Mouse (Mus musculus): ENCODE measurements around the gene Agap3. TPM values are rescaled to one million over a fixed set of nuclear protein-coding genes. Genes with fewer than 3 reads are reported as not detected.

The Agap3 gene
- polyA plus RNA-seq, 1 experiment from 2014 or later, result 45.1 TPM

- peak; percentile 91 for DNase-seq (ENCODE audit: low spot score)
- H3K4me3 ChIP-seq (ENCODE audit: low read depth, low read length), result peak overlapping the region; percentile 91
- H3K27me3 ChIP-seq (ENCODE audit: control insufficient read depth, insufficient read depth, low read length), result no peaks in the 10 kb centered on the region
- H3K4me1 ChIP-seq (ENCODE audit: control insufficient read depth, insufficient read depth, low read length), result peaks cover 9% of the 10 kb centered on the region
- H3K4me2 ChIP-seq (ENCODE audit: low read depth, low read length), result peak overlapping the region; percentile 99
- 5% methylated on average over 35 of the region's 66 CpGs for WGBS
- peak; percentile 79 for ATAC-seq (replicated peaks; ENCODE audit: insufficient number of reproducible peaks, low FRiP score, low TSS enrichment, low read depth)
- H3K9me3 ChIP-seq (replicated peaks; ENCODE audit: control insufficient read depth, low read length), result no peaks in the 10 kb centered on the region
- H3K36me3 ChIP-seq (replicated peaks; ENCODE audit: control insufficient read depth, insufficient read depth, low read depth, low read length), result no peaks in the 10 kb centered on the region
- peak overlapping the region; percentile 93 for H3K27ac ChIP-seq (replicated peaks; ENCODE audit: low read depth, low read length)
- peak overlapping the region; percentile 96 for H3K9ac ChIP-seq (replicated peaks; ENCODE audit: low read length)
Observed at GRCm38 (mm10) chr5:24451264-24452029, 530 bp upstream of the Agap3 start.

GRCm38 (mm10) chr5:24452691-24453233 lies 785 bp downstream of the Agap3 start:
- peak overlapping the region; percentile 93 for H3K27ac ChIP-seq (replicated peaks; ENCODE audit: low read depth, low read length)
- peak; percentile 30 for DNase-seq (ENCODE audit: low spot score)
- H3K4me1 ChIP-seq (ENCODE audit: control insufficient read depth, insufficient read depth, low read length), result peaks cover 9% of the 10 kb centered on the region
- H3K9me3 ChIP-seq (replicated peaks; ENCODE audit: control insufficient read depth, low read length), result no peaks in the 10 kb centered on the region
- no peak for ATAC-seq (replicated peaks; ENCODE audit: insufficient number of reproducible peaks, low FRiP score, low TSS enrichment, low read depth)
- peak overlapping the region; percentile 91 for H3K4me3 ChIP-seq (ENCODE audit: low read depth, low read length)
- under 1% methylated on average over 29 of the region's 29 CpGs for WGBS
- H3K36me3 ChIP-seq (replicated peaks; ENCODE audit: control insufficient read depth, insufficient read depth, low read depth, low read length), result no peaks in the 10 kb centered on the region; the same call in 1 of the 2 replicates
- no peaks in the 10 kb centered on the region for H3K27me3 ChIP-seq (ENCODE audit: control insufficient read depth, insufficient read depth, low read length)
- H3K9ac ChIP-seq (replicated peaks; ENCODE audit: low read length), result peak overlapping the region; percentile 96
- H3K4me2 ChIP-seq (ENCODE audit: low read depth, low read length), result peak overlapping the region; percentile 99

- DNase-seq (ENCODE audit: low spot score) (no peak), ATAC-seq (replicated peaks; ENCODE audit: insufficient number of reproducible peaks, low FRiP score, low TSS enrichment, low read depth) (no peak)
- H3K27me3 ChIP-seq (ENCODE audit: control insufficient read depth, insufficient read depth, low read length), result no peaks in the 10 kb centered on the region
- peaks cover 9% of the 10 kb centered on the region for H3K4me1 ChIP-seq (ENCODE audit: control insufficient read depth, insufficient read depth, low read length)
- H3K36me3 ChIP-seq (replicated peaks; ENCODE audit: control insufficient read depth, insufficient read depth, low read depth, low read length), result no peaks in the 10 kb centered on the region; the same call in 1 of the 2 replicates
- no peaks in the 10 kb centered on the region for H3K9me3 ChIP-seq (replicated peaks; ENCODE audit: control insufficient read depth, low read length)
- H3K4me2 ChIP-seq (ENCODE audit: low read depth, low read length), result peak overlapping the region; percentile 99
- 0 out of 2 replicates have a peak overlapping the region, but pooled peaks have one; percentile 28 for H3K27ac ChIP-seq (replicated peaks; ENCODE audit: low read depth, low read length)
- WGBS, result 10% methylated on average over 5 of the region's 5 CpGs
- H3K4me3 ChIP-seq (ENCODE audit: low read depth, low read length), result peak overlapping the region; percentile 91
- H3K9ac ChIP-seq (replicated peaks; ENCODE audit: low read length), result peak overlapping the region; percentile 96
Observed at GRCm38 (mm10) chr5:24453283-24453984, 1.5 kb downstream of the Agap3 start.

- H3K27ac ChIP-seq (replicated peaks; ENCODE audit: low read depth, low read length), result no peak overlapping the region
- DNase-seq (ENCODE audit: low spot score) (no peak), ATAC-seq (replicated peaks; ENCODE audit: insufficient number of reproducible peaks, low FRiP score, low TSS enrichment, low read depth) (no peak)
- WGBS, result 28% methylated on average over 2 of the region's 2 CpGs
- H3K9me3 ChIP-seq (replicated peaks; ENCODE audit: control insufficient read depth, low read length), result no peaks in the 10 kb centered on the region
- no peaks in the 10 kb centered on the region; the same call in 1 of the 2 replicates for H3K36me3 ChIP-seq (replicated peaks; ENCODE audit: control insufficient read depth, insufficient read depth, low read depth, low read length)
- peak overlapping the region; percentile 99 for H3K4me2 ChIP-seq (ENCODE audit: low read depth, low read length)
- no peaks in the 10 kb centered on the region for H3K27me3 ChIP-seq (ENCODE audit: control insufficient read depth, insufficient read depth, low read length)
- H3K4me3 ChIP-seq (ENCODE audit: low read depth, low read length), result 0 out of 2 replicates have a peak overlapping the region, but pooled peaks have one; percentile 12
- H3K9ac ChIP-seq (replicated peaks; ENCODE audit: low read length), result peak overlapping the region; percentile 96; the same call in 1 of the 2 replicates
- peaks cover 9% of the 10 kb centered on the region for H3K4me1 ChIP-seq (ENCODE audit: control insufficient read depth, insufficient read depth, low read length)
Observed at GRCm38 (mm10) chr5:24453985-24454303, 2.0 kb downstream of the Agap3 start.

GRCm38 (mm10) chr5:24455076-24455475 lies 3.1 kb downstream of the Agap3 start:
- DNase-seq (ENCODE audit: low spot score), result no peak
- H3K9me3 ChIP-seq (replicated peaks; ENCODE audit: control insufficient read depth, low read length), result no peaks in the 10 kb centered on the region
- 56% methylated on average over 3 of the region's 3 CpGs for WGBS
- peaks cover 9% of the 10 kb centered on the region for H3K4me1 ChIP-seq (ENCODE audit: control insufficient read depth, insufficient read depth, low read length)
- H3K4me2 ChIP-seq (ENCODE audit: low read depth, low read length), result peak overlapping the region; percentile 2; the same call in 1 of the 2 replicates
- H3K4me3 ChIP-seq (ENCODE audit: low read depth, low read length), result no peak overlapping the region; the same call in 1 of the 2 replicates
- no peak for ATAC-seq (replicated peaks; ENCODE audit: insufficient number of reproducible peaks, low FRiP score, low TSS enrichment, low read depth)
- H3K36me3 ChIP-seq (replicated peaks; ENCODE audit: control insufficient read depth, insufficient read depth, low read depth, low read length), result no peaks in the 10 kb centered on the region; the same call in 1 of the 2 replicates
- H3K27me3 ChIP-seq (ENCODE audit: control insufficient read depth, insufficient read depth, low read length), result no peaks in the 10 kb centered on the region
- no peak overlapping the region for H3K9ac ChIP-seq (replicated peaks; ENCODE audit: low read length)
- no peak overlapping the region for H3K27ac ChIP-seq (replicated peaks; ENCODE audit: low read depth, low read length)

GRCm38 (mm10) chr5:24455613-24456012 lies 3.6 kb downstream of the Agap3 start:
- H3K36me3 ChIP-seq (replicated peaks; ENCODE audit: control insufficient read depth, insufficient read depth, low read depth, low read length), result no peaks in the 10 kb centered on the region; the same call in 1 of the 2 replicates
- H3K4me2 ChIP-seq (ENCODE audit: low read depth, low read length), result peak overlapping the region; percentile 2; the same call in 1 of the 2 replicates
- no peaks in the 10 kb centered on the region for H3K9me3 ChIP-seq (replicated peaks; ENCODE audit: control insufficient read depth, low read length)
- DNase-seq (ENCODE audit: low spot score), result no peak
- H3K27ac ChIP-seq (replicated peaks; ENCODE audit: low read depth, low read length), result no peak overlapping the region
- H3K27me3 ChIP-seq (ENCODE audit: control insufficient read depth, insufficient read depth, low read length), result no peaks in the 10 kb centered on the region
- ATAC-seq (replicated peaks; ENCODE audit: insufficient number of reproducible peaks, low FRiP score, low TSS enrichment, low read depth), result no peak
- no peak overlapping the region for H3K9ac ChIP-seq (replicated peaks; ENCODE audit: low read length)
- 55% methylated on average over 7 of the region's 7 CpGs for WGBS
- H3K4me3 ChIP-seq (ENCODE audit: low read depth, low read length), result no peak overlapping the region
- peaks cover 9% of the 10 kb centered on the region for H3K4me1 ChIP-seq (ENCODE audit: control insufficient read depth, insufficient read depth, low read length)

GRCm38 (mm10) chr5:24466762-24467161 lies 14.8 kb downstream of the Agap3 start:
- Histone ChIP-seq H3K4me1 (ENCODE audit: control insufficient read depth, insufficient read depth, low read length) (no peaks in the 10 kb centered on the region), H3K36me3 (replicated peaks; ENCODE audit: control insufficient read depth, insufficient read depth, low read depth, low read length) (no peaks in the 10 kb centered on the region), H3K27ac (replicated peaks; ENCODE audit: low read depth, low read length) (no peak overlapping the region), H3K9me3 (replicated peaks; ENCODE audit: control insufficient read depth, low read length) (no peaks in the 10 kb centered on the region), H3K4me3 (ENCODE audit: low read depth, low read length) (no peak overlapping the region), H3K27me3 (ENCODE audit: control insufficient read depth, insufficient read depth, low read length) (no peaks in the 10 kb centered on the region), H3K4me2 (ENCODE audit: low read depth, low read length) (no peak overlapping the region), H3K9ac (replicated peaks; ENCODE audit: low read length) (no peak overlapping the region)
- WGBS, result 51% methylated on average over 12 of the region's 12 CpGs
- ATAC-seq (replicated peaks; ENCODE audit: insufficient number of reproducible peaks, low FRiP score, low TSS enrichment, low read depth) (no peak), DNase-seq (ENCODE audit: low spot score) (no peak)
